ENCODE assay signal across 23 mouse cellular contexts in genomic region chr2:30371544-30371943, GRCm38 (mm10). TPM values are rescaled to one million over a fixed set of nuclear protein-coding genes. Genes with fewer than 3 reads are reported as not detected.
A peak's percentile ranks its signal among the peaks of the same experiment; 100 is the strongest.
DNase-seq lines count a peak whose midpoint lies in the region; ATAC-seq and TF ChIP-seq lines count a peak whose summit lies in the region.
"Had no signal": no experiment of that assay in that cellular context is flagged by ENCODE, and none has a peak within 500 bp of the region (broad histone marks: within the 10 kb centered on the region; RNA-seq: fewer than 3 reads in every experiment).

No protein-coding gene starts in this region.

- H3K9ac ChIP-seq in hindbrain, embryonic 16.5 days (ENCODE audit: low read depth, low read length) = no peak overlapping the region
- H3K9ac ChIP-seq: embryonic facial prominence, embryonic 13.5 days; embryonic facial prominence, embryonic 15.5 days; forebrain, embryonic 12.5 days had no signal

- TF ChIP-seq POLR2A in lung, adult 2 months (IDR thresholded peaks at IDR 0.05; ENCODE audit: borderline replicate concordance, extremely low read depth, low read depth, low read length) = no peak

- 78% methylated on average over 8 of the region's 8 CpGs for WGBS in lung, adult 2 months
- 93% methylated on average over 8 of the region's 8 CpGs for whole genome bisulfite sequencing in hindbrain, embryonic 16.5 days

- H3K36me3 ChIP-seq in hindbrain, embryonic 16.5 days (ENCODE audit: control insufficient read depth, insufficient read depth, low read length) = peaks cover 55% of the 10 kb centered on the region

- no peak overlapping the region for H3K27ac ChIP-seq in hindbrain, embryonic 16.5 days (ENCODE audit: low read depth, low read length)
- H3K27ac ChIP-seq: embryonic facial prominence, embryonic 13.5 days; embryonic facial prominence, embryonic 15.5 days; forebrain, embryonic 10.5 days; forebrain, embryonic 12.5 days had no signal

- no peaks in the 10 kb centered on the region for H3K4me1 ChIP-seq in lung, adult 2 months (ENCODE audit: control insufficient read depth, insufficient read depth, low read length)
- H3K4me1 ChIP-seq in hindbrain, embryonic 16.5 days (ENCODE audit: control insufficient read depth, insufficient read depth, low read depth, low read length) = no peaks in the 10 kb centered on the region
- H3K4me1 ChIP-seq: embryonic facial prominence, embryonic 13.5 days; embryonic facial prominence, embryonic 15.5 days; forebrain, embryonic 10.5 days; forebrain, embryonic 12.5 days had no signal

- no peaks in the 10 kb centered on the region for H3K27me3 ChIP-seq in hindbrain, embryonic 16.5 days (replicated peaks; ENCODE audit: control insufficient read depth, insufficient read depth, low read length)
- H3K27me3 ChIP-seq: embryonic facial prominence, embryonic 13.5 days; embryonic facial prominence, embryonic 15.5 days; forebrain, embryonic 12.5 days had no signal

- no peak for TF ChIP-seq CTCF in lung, adult 2 months (IDR thresholded peaks at IDR 0.05; ENCODE audit: insufficient read depth, low read length)

- no peaks in the 10 kb centered on the region for H3K9me3 ChIP-seq in hindbrain, embryonic 16.5 days (ENCODE audit: control insufficient read depth, low read length)
- H3K9me3 ChIP-seq: embryonic facial prominence, embryonic 13.5 days; embryonic facial prominence, embryonic 15.5 days; forebrain, embryonic 10.5 days; forebrain, embryonic 12.5 days had no signal

- H3K4me2 ChIP-seq in hindbrain, embryonic 16.5 days (ENCODE audit: low read length) = no peak overlapping the region
- H3K4me2 ChIP-seq: embryonic facial prominence, embryonic 13.5 days; embryonic facial prominence, embryonic 15.5 days; forebrain, embryonic 12.5 days had no signal

- DNase-seq in lung, adult 2 months = peak; percentile 64
- peak; percentile 41 for DNase-seq in lung, postnatal 10 days
- peak; percentile 78 for DNase-seq in lung, postnatal 25 days (ENCODE audit: low spot score)
- no peak for DNase-seq in cerebellum, adult 9-11 months
- DNase-seq in cerebellum, postnatal 4 days (ENCODE audit: low spot score in 2 of 2) = no peak
- no peak for DNase-seq in layer of hippocampus, postnatal 10 days (ENCODE audit: low spot score in 2 of 2)
- DNase-seq: adrenal gland, adult 8-10 months; adrenal gland, postnatal 14 days; adrenal gland, postnatal 36 days; cerebellum, adult 11-12 months; cerebellum, adult 2 months; cerebellum, adult 9-10 months; cerebellum, postnatal 14 days; cerebellum, postnatal 36 days; embryo, embryonic 11 days had no signal

- no peak for ATAC-seq in hindbrain, embryonic 16.5 days
- ATAC-seq: forebrain, embryonic 14.5 days; forebrain, embryonic 16.5 days had no signal

- H3K4me3 ChIP-seq in lung, adult 2 months (replicated peaks; ENCODE audit: extremely low read depth, low read depth, low read length) = no peak overlapping the region
- no peak overlapping the region for H3K4me3 ChIP-seq in hindbrain, embryonic 16.5 days (ENCODE audit: low read length)
- H3K4me3 ChIP-seq: embryonic facial prominence, embryonic 13.5 days; embryonic facial prominence, embryonic 15.5 days; erythroblast, embryonic 14.5 days; forebrain, embryonic 10.5 days; forebrain, embryonic 12.5 days had no signal

RNA-seq across cellular contexts. Expression of gene Miga2, which starts 7.5 kb away (rescaled TPM):
- 28.2 and 36.1 TPM in 2 replicates for polyA plus RNA-seq in lung, adult 2 months (2012; rRNA removed)
- polyA plus RNA-seq in hindbrain, embryonic 16.5 days (2015; fragmentation: Nextera tagmentation; extraction: Ambion mirVana) = 38.2 and 39.7 TPM in 2 replicates
- total RNA-seq in layer of hippocampus, postnatal 10 days (2021) = 100 to 1,000 TPM; 101 to 112 TPM

RNA-seq across cellular contexts. Expression of gene Sh3glb2, which starts 12.4 kb away (rescaled TPM):
- 132 and 136 TPM in 2 replicates for polyA plus RNA-seq in lung, adult 2 months (2012; rRNA removed)
- polyA plus RNA-seq in hindbrain, embryonic 16.5 days (2015; fragmentation: Nextera tagmentation; extraction: Ambion mirVana) = 208 and 221 TPM in 2 replicates
- 100 to 1,000 TPM; 209 to 233 TPM for total RNA-seq in layer of hippocampus, postnatal 10 days (2021)

RNA-seq across cellular contexts. Expression of gene Dolpp1, which starts 20.5 kb away (rescaled TPM):
- polyA plus RNA-seq in lung, adult 2 months (2012; rRNA removed) = 49.1 and 55.6 TPM in 2 replicates
- polyA plus RNA-seq in hindbrain, embryonic 16.5 days (2015; fragmentation: Nextera tagmentation; extraction: Ambion mirVana) = 63.7 and 67.7 TPM in 2 replicates
- total RNA-seq in layer of hippocampus, postnatal 10 days (2021) = 10 to 100 TPM; 31.7 to 37.4 TPM

RNA-seq across cellular contexts. Expression of gene Crat, which starts 44.1 kb away (rescaled TPM):
- 89.2 and 103 TPM in 2 replicates for polyA plus RNA-seq in lung, adult 2 months (2012; rRNA removed)
- 25.4 and 30.8 TPM in 2 replicates for polyA plus RNA-seq in hindbrain, embryonic 16.5 days (2015; fragmentation: Nextera tagmentation; extraction: Ambion mirVana)
- total RNA-seq in layer of hippocampus, postnatal 10 days (2021) = 10 to 100 TPM; 39.0 to 41.9 TPM

RNA-seq across cellular contexts. Expression of gene Ptpa, which starts 44.3 kb away (rescaled TPM):
- polyA plus RNA-seq in lung, adult 2 months (2012; rRNA removed) = 131 and 136 TPM in 2 replicates
- 153 and 159 TPM in 2 replicates for polyA plus RNA-seq in hindbrain, embryonic 16.5 days (2015; fragmentation: Nextera tagmentation; extraction: Ambion mirVana)
- 100 to 1,000 TPM; 144 to 159 TPM for total RNA-seq in layer of hippocampus, postnatal 10 days (2021)

Comparison
In these comparisons a context has a peak if more than half of its experiments do, and no peak if none do; other contexts are left out.
1. DNase-seq: peak in lung, adult 2 months (single experiment), lung, postnatal 10 days (single experiment) and lung, postnatal 25 days (single experiment); none in cerebellum, adult 9-11 months (single experiment), cerebellum, postnatal 4 days (0 of 2) and layer of hippocampus, postnatal 10 days (0 of 2).